Mouse (Mus musculus) layer of hippocampus, adult 2 months (tissue): Measurements from ENCODE around the gene Uhmk1. TPM values are rescaled to one million over a fixed set of nuclear protein-coding genes. Genes with fewer than 3 reads are reported as not detected.
A peak's percentile ranks its signal among the peaks of the same experiment; 100 is the strongest.

ENCODE experiments used
- DNase-seq, 2 experiments: peaks; one replicate each; pipeline ENCODE4 v3.0.0; 2022; ENCODE audit warnings: low spot score in 2 of 2
- H3K27ac ChIP-seq: fragments of 200-600 bp; 2 replicates; pipeline ENCODE4 v1.8.1; 2022
- H3K4me3 ChIP-seq: fragments of 200-600 bp; 2 replicates; pipeline ENCODE4 v1.8.1; 2022; ENCODE audit warnings: mild to moderate bottlenecking
- CTCF ChIP-seq: fragments of 200-600 bp; conservative IDR thresholded peaks from 2 replicates; pipeline ENCODE4 v1.8.1; 2022; ENCODE audit warnings: antibody characterized with exemption, mild to moderate bottlenecking, moderate library complexity
- total RNA-seq, 2 experiments: library from RNA; stranded (reverse); gene quantifications; 2 replicates each; pipeline ENCODE4 v1.2.3; 2021

Gene Uhmk1
- total RNA-seq, 2 experiments from 2014 or later = 142 to 143 TPM

DNA sequence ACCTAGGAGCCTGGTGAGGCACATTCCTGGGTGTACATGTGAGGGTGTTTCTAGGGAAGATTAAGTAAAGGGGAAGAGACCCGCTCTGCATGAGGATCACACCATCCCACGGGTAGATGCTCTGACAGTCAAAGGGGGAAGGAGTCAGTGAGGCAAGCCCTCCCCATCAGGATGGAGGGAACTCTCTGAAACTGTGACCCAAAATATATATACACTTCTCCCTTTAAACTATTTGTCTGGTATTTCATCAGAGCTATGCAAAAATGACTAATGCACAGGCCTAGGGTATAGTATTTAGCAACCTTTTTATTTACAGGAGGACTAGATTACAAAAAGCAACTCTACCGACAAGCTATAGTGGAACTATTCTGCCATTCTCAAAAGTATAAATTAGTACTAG, 50.3 kb downstream of the Uhmk1 start:
- no peak overlapping the region for H3K27ac ChIP-seq
- no peak for DNase-seq
- no peak for TF ChIP-seq CTCF
- no peak overlapping the region for H3K4me3 ChIP-seq

DNA sequence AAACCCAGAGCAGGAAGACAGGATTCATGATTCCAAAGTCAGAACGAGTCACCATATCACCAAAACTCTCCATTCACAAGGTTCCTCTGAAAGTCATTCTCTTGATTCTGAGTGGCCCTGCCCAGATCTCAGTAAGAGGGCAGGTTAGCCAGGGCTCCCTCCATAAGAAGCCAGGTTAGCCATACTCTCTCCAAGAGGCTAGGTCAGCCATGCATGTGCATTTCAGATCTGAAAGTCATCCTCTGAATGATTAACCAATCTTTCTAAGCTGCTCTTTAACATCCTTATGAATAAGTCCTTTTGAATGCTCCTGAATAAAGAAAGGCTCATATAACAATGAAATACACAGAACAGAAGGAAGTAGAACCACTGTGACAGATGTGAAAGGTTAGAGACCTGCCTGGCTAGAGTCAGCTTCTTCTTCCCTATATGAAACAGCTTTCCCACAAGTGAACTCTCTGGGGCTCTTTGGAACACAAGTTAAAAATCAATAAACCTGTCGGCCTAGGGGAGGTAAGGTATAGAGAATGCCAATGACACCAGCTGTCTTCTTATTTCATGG, 51.1 kb downstream of the Uhmk1 start:
- Histone ChIP-seq H3K27ac (no peak overlapping the region), H3K4me3 (no peak overlapping the region)
- DNase-seq = no peak
- no peak for TF ChIP-seq CTCF

- no peak for TF ChIP-seq CTCF
- H3K27ac ChIP-seq = no peak overlapping the region
- H3K4me3 ChIP-seq = no peak overlapping the region
- DNase-seq = no peak
These were observed 51.7 kb downstream of the Uhmk1 start for GRCm38 (mm10) chr1:170163398-170163943.

GRCm38 (mm10) chr1:170161852-170162251, 53.3 kb downstream of the Uhmk1 start:
- DNase-seq = no peak
- no peak for TF ChIP-seq CTCF
- H3K27ac ChIP-seq = peak overlapping the region; percentile 29; the same call in 1 of the 2 replicates

GRCm38 (mm10) chr1:170160397-170160938, 54.7 kb downstream of the Uhmk1 start:
- no peak for TF ChIP-seq CTCF
- Histone ChIP-seq H3K4me3 (no peak overlapping the region), H3K27ac (no peak overlapping the region)
- no peak for DNase-seq

More at GRCm38 (mm10) chr1:170161852-170162251, 53.3 kb downstream of the Uhmk1 start:
- no peak overlapping the region for H3K4me3 ChIP-seq

GRCm38 (mm10) chr1:170159707-170160106, 55.5 kb downstream of the Uhmk1 start:
- no peak for DNase-seq
- Histone ChIP-seq H3K27ac (peak overlapping the region; percentile 8; the same call in 1 of the 2 replicates), H3K4me3 (no peak overlapping the region)
- peak; percentile 40 for TF ChIP-seq CTCF

GRCm38 (mm10) chr1:170155761-170156160, 59.4 kb downstream of the Uhmk1 start:
- no peak overlapping the region for H3K27ac ChIP-seq

DNA sequence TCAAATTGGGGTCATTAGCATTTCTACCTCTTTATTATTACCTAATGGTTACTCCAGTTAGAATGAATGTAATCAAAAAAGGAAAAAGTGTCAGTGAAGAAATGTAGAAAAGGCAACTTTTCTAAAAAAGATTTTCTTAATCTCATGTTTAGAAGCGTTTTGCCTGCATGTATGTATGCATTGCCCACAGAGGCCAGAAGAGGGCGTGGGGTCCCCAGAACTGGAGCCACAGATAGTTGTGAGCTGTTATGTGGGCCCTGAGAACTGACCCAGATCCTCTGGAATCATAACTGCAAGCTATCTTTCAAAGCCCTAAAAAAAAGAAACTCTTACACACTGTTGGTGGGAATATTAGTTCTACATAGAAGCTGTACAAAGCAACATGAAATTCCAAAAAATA, 59.9 kb downstream of the Uhmk1 start:
- Histone ChIP-seq H3K27ac (no peak overlapping the region), H3K4me3 (no peak overlapping the region)
- no peak for DNase-seq
- peak; percentile 52 for TF ChIP-seq CTCF

More at GRCm38 (mm10) chr1:170155761-170156160, 59.4 kb downstream of the Uhmk1 start:
- no peak for DNase-seq
- H3K4me3 ChIP-seq = no peak overlapping the region
- no peak for TF ChIP-seq CTCF

GRCm38 (mm10) chr1:170153986-170154385, 61.2 kb downstream of the Uhmk1 start:
- DNase-seq = no peak
- Histone ChIP-seq H3K27ac (no peak overlapping the region), H3K4me3 (no peak overlapping the region)
- no peak for TF ChIP-seq CTCF

GRCm38 (mm10) chr1:170152552-170152951, 62.6 kb downstream of the Uhmk1 start:
- no peak overlapping the region for H3K4me3 ChIP-seq
- H3K27ac ChIP-seq = no peak overlapping the region
- DNase-seq = no peak
- no peak for TF ChIP-seq CTCF

DNA sequence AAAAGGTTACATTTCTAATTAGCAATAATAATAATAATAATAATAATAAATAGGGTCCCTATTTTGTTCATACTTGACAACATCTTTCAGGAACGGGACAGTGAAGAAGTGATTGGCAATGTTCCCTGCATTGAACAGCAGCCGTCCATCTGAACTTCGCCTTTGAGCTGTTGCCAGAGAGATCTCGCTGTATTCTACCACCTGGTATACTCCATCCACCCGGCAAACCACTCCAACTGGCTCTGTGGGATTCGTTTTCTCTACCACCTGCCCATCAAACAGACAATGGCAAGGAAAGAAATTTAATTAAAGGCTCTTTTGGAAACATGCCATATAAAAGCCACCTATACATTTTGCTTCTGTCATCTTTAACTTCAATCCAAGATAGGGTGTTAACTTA, 64.3 kb downstream of the Uhmk1 start:
- TF ChIP-seq CTCF = no peak
- H3K27ac ChIP-seq = no peak overlapping the region
- H3K4me3 ChIP-seq = no peak overlapping the region
- DNase-seq = no peak

DNA sequence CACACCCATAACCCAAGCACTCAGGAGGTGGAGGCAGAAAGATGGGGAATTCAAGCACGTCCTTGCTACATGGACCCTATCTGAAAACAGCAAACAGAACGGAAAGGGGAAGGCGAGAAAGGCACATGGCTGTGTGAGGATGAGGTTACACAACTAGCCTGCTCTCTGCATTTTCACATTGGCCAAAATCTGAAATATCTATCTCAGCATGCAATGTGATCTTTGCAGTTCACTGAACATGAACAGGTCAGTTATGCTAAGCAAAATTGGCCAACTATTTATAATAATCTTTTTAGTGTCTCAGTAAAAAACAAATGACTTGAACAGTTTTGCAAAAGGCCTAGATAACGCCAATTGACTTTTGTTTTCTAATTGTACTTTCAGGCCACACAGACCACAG, 65.4 kb downstream of the Uhmk1 start:
- Histone ChIP-seq H3K27ac (peak overlapping the region; percentile 15; the same call in 1 of the 2 replicates), H3K4me3 (no peak overlapping the region)
- no peak for DNase-seq
- TF ChIP-seq CTCF = no peak

GRCm38 (mm10) chr1:170148536-170148935, 66.7 kb downstream of the Uhmk1 start:
- H3K4me3 ChIP-seq = no peak overlapping the region

More at GRCm38 (mm10) chr1:170148536-170148935, 66.7 kb downstream of the Uhmk1 start:
- no peak for TF ChIP-seq CTCF
- no peak for DNase-seq
- no peak overlapping the region for H3K27ac ChIP-seq
